11 mouse cellular contexts compared by ENCODE assay signal in genomic region chr1:106627241-106627640, GRCm38 (mm10).
DNase-seq lines count a peak whose midpoint lies in the region; ATAC-seq and TF ChIP-seq lines count a peak whose summit lies in the region.
"Had no signal": no experiment of that assay in that cellular context is flagged by ENCODE, and none has a peak within 500 bp of the region (broad histone marks: within the 10 kb centered on the region; RNA-seq: fewer than 3 reads in every experiment).

No protein-coding gene starts in this region.

- TF ChIP-seq EP300 in MEL (IDR thresholded peaks at IDR 0.05; ENCODE audit: low read depth in 1 of 2, low read length in 2 of 2), result peak; percentile 33 to 46; a peak in 2 of 4 replicates

- TF ChIP-seq RAD21 in MEL (IDR thresholded peaks at IDR 0.05; ENCODE audit: low read depth, low read length), result no peak

- H3K27ac ChIP-seq in MEL (ENCODE audit: control insufficient read depth, low read depth, low read length), result no peak overlapping the region; the same call in 1 of the 2 replicates
- no peak overlapping the region for H3K27ac ChIP-seq in midbrain, postnatal 0 days (ENCODE audit: low read depth, low read length)
- H3K27ac ChIP-seq in left cerebral cortex, adult 2 months, result no peak overlapping the region
- H3K27ac ChIP-seq: forebrain, embryonic 10.5 days; hindbrain, embryonic 14.5 days had no signal

- 74% methylated on average over 5 of the region's 5 CpGs for WGBS in midbrain, postnatal 0 days

- peaks cover 15% of the 10 kb centered on the region for H3K79me2 ChIP-seq in MEL (ENCODE audit: control insufficient read depth, insufficient read depth, low read length, poor library complexity)

- peak; percentile 16 for DNase-seq in layer of hippocampus, adult 11-12 months (ENCODE audit: low spot score)
- no peak for DNase-seq in layer of hippocampus, postnatal 10 days (ENCODE audit: low spot score in 2 of 2)
- peak; percentile 82 for DNase-seq in MEL (ENCODE audit: low read depth, low spot score)
- peak; percentile 17 for DNase-seq in heart, postnatal 4 days
- peak; percentile 62 to 70 for DNase-seq in monocyte, adult 2 months (ENCODE audit: low read depth in 1 of 2, low spot score in 2 of 2)
- no peak for DNase-seq in midbrain, postnatal 0 days (ENCODE audit: low spot score)
- DNase-seq in left cerebral cortex, adult 2 months (ENCODE audit: extremely low spot score in 1 of 2, low spot score in 2 of 2), result no peak
- no peak for DNase-seq in cerebellum, postnatal 10 days
- DNase-seq: lung, embryonic 14.5 days had no signal

- H3K36me3 ChIP-seq in MEL (ENCODE audit: control insufficient read depth in 1 of 2, insufficient read depth in 2 of 2, low read length in 2 of 2), result peaks cover 0 to 21% of the 10 kb centered on the region in 2 experiments; a peak in 2 of 4 replicates
- no peaks in the 10 kb centered on the region for H3K36me3 ChIP-seq in midbrain, postnatal 0 days (ENCODE audit: insufficient read depth, low read length)
- H3K36me3 ChIP-seq: forebrain, embryonic 10.5 days had no signal

- no peak for TF ChIP-seq CTCF in MEL (IDR thresholded peaks at IDR 0.05 in 2 of 3, conservative IDR thresholded peaks at IDR 0.05 in 1 of 3; ENCODE audit: control insufficient read depth in 1 of 3, insufficient read depth in 1 of 3, low read depth in 2 of 3, low read length in 3 of 3, poor library complexity in 1 of 3, severe bottlenecking in 1 of 3)
- no peak for TF ChIP-seq CTCF in midbrain, postnatal 0 days (IDR thresholded peaks at IDR 0.05)
- no peak for TF ChIP-seq CTCF in left cerebral cortex, adult 2 months (IDR thresholded peaks at IDR 0.05)

- TF ChIP-seq POLR2A in MEL (IDR thresholded peaks at IDR 0.05; ENCODE audit: control insufficient read depth in 1 of 2, insufficient read depth in 1 of 2, low read depth in 1 of 2, low read length in 2 of 2, poor library complexity in 1 of 2), result no peak

- H3K4me2 ChIP-seq in midbrain, postnatal 0 days (ENCODE audit: low read depth, low read length, poor library complexity, severe bottlenecking), result no peak overlapping the region
- H3K4me2 ChIP-seq: hindbrain, embryonic 14.5 days; lung, embryonic 14.5 days had no signal

- H3K27me3 ChIP-seq in MEL (ENCODE audit: control insufficient read depth in 1 of 2, insufficient read depth in 2 of 2, low read length in 2 of 2), result no peaks in the 10 kb centered on the region
- H3K27me3 ChIP-seq in midbrain, postnatal 0 days (ENCODE audit: insufficient read depth, low read length), result no peaks in the 10 kb centered on the region

- ATAC-seq in midbrain, postnatal 0 days (ENCODE audit: low FRiP score), result no peak

- H3K9me3 ChIP-seq in MEL (replicated peaks; ENCODE audit: insufficient read depth, low read length), result no peaks in the 10 kb centered on the region
- no peaks in the 10 kb centered on the region for H3K9me3 ChIP-seq in midbrain, postnatal 0 days (ENCODE audit: low read length)
- H3K9me3 ChIP-seq: forebrain, embryonic 10.5 days had no signal

- no peak overlapping the region for H3K9ac ChIP-seq in MEL (ENCODE audit: control insufficient read depth, low read depth, low read length, poor library complexity, severe bottlenecking)
- H3K9ac ChIP-seq in midbrain, postnatal 0 days (replicated peaks; ENCODE audit: low read length, poor library complexity, severe bottlenecking), result no peak overlapping the region
- H3K9ac ChIP-seq: hindbrain, embryonic 14.5 days; lung, embryonic 14.5 days had no signal

- H3K4me3 ChIP-seq in MEL (ENCODE audit: control insufficient read depth in 1 of 2, insufficient read depth in 1 of 2, low read depth in 2 of 2, low read length in 2 of 2), result no peak overlapping the region
- no peak overlapping the region for H3K4me3 ChIP-seq in midbrain, postnatal 0 days (ENCODE audit: low read depth, low read length)
- no peak overlapping the region for H3K4me3 ChIP-seq in left cerebral cortex, adult 2 months
- H3K4me3 ChIP-seq: forebrain, embryonic 10.5 days had no signal

- intact Hi-C loops in left cerebral cortex, adult 2 months (cut with DNase I), result no loop called here

- peaks cover 13 to 25% of the 10 kb centered on the region in 2 experiments for H3K4me1 ChIP-seq in MEL (ENCODE audit: control insufficient read depth in 1 of 2, insufficient read depth in 2 of 2, low read length in 2 of 2)
- peaks cover 4% of the 10 kb centered on the region; the same call in 1 of the 2 replicates for H3K4me1 ChIP-seq in midbrain, postnatal 0 days (ENCODE audit: insufficient read depth, low read length)

TF ChIP-seq in MEL, 35 proteins besides CTCF, POLR2A, EP300 and RAD21:
- 0 out of 2 replicates have a peak, but pooled peaks have one; percentile 23 for TF ChIP-seq TBP (IDR thresholded peaks at IDR 0.05; ENCODE audit: low read depth, low read length)
- no peak for TF ChIP-seq RCOR1 (IDR thresholded peaks at IDR 0.05; ENCODE audit: low read depth, low read length)
- peak; percentile 75 for TF ChIP-seq TAL1 (IDR thresholded peaks at IDR 0.05; ENCODE audit: low read length)
- TF ChIP-seq ETS1 (IDR thresholded peaks at IDR 0.05; ENCODE audit: low read depth, low read length), result peak; percentile 99
- TF ChIP-seq USF1 (IDR thresholded peaks at IDR 0.05; ENCODE audit: low read depth, low read length), result 0 out of 2 replicates have a peak, but pooled peaks have one; percentile 13
- TF ChIP-seq TCF12 (IDR thresholded peaks at IDR 0.05; ENCODE audit: low read depth, low read length), result 0 out of 2 replicates have a peak, but pooled peaks have one; percentile 52
- no peak for TF ChIP-seq MYC (IDR thresholded peaks at IDR 0.05; ENCODE audit: low read depth, low read length)
- TF ChIP-seq NELFE (IDR thresholded peaks at IDR 0.05; ENCODE audit: low read depth, low read length), result no peak
- peak; percentile 62; the same call in 1 of the 2 replicates for TF ChIP-seq MXI1 (IDR thresholded peaks at IDR 0.05; ENCODE audit: low read depth, low read length)
- peak; percentile 50 for TF ChIP-seq GATA1 (IDR thresholded peaks at IDR 0.05; ENCODE audit: low read depth, low read length)
- TF ChIP-seq SIN3A (IDR thresholded peaks at IDR 0.05; ENCODE audit: low read length), result peak; percentile 46; the same call in 1 of the 2 replicates

Comparison
In these comparisons a context has a peak if more than half of its experiments do, and no peak if none do; other contexts are left out.
1. DNase-seq: peak in layer of hippocampus, adult 11-12 months (single experiment), MEL (single experiment), heart, postnatal 4 days (single experiment) and monocyte, adult 2 months (2 of 2); none in layer of hippocampus, postnatal 10 days (0 of 2), midbrain, postnatal 0 days (single experiment), left cerebral cortex, adult 2 months (0 of 2) and cerebellum, postnatal 10 days (0 of 2).